Mouse (Mus musculus) bone marrow macrophage, adult 2 months (primary cell): ENCODE measurements around the gene Dnajb5.

Experiments used
- CTCF ChIP-seq: IDR thresholded peaks from 2 replicates; pipeline ENCODE4 v1.5.1; 2012; ENCODE audit warnings: low read depth, mild to moderate bottlenecking, low read length, moderate library complexity
- POLR2A ChIP-seq: IDR thresholded peaks from 2 replicates; pipeline ENCODE4 v1.6.1; 2012; ENCODE audit warnings: mild to moderate bottlenecking, low read depth, low read length, borderline replicate concordance

DNA sequence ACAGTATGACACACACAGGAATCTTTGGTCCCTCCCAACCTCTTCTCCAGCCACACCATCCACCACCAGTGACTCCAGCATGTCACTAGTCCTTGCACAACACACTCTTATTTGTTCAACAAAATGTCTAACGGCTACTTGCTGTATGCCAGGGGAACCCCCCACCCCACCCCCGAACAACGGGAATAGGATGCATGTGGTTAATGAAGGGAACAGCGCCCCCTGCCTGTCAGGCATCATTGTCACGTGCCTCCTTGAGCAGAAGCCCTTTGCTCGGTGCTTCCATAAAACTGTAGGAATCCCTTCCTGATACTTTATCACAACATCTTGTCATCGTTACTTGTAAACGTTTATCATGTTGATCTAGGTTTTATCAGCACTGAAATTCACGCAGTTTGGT, 47.4 kb upstream of the Dnajb5 start:
- TF ChIP-seq POLR2A: no peak
- TF ChIP-seq CTCF: peak; percentile 71
